Comparison of ENCODE assay signal across 26 mouse cellular contexts in the genomic region with DNA sequence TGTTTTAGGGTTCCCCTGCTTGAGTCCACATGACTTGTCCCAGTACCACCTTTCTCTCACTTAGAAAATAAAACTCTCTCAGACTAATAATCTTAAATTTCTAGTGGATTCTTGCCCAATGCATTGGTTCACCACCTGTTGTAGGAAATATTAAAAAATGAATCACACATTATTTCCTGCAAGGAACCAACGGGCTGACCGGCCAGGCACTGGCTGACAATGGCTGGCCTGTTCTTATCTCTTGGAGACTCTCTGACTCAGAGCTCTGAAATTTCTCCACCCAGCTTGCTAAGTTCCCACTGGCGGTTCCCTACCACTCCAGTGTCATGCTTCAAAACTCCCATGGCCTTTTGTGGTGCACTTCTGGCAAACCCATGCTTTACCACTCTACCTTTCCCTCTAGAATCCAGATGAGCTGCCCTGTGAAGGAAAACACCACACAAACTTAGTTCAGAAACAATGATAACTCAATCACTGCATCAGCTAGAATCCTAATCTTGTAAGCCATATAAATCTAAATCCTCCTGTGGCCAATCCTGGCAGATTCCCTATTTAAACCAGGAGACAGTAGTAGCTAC.
A peak's percentile ranks its signal among the peaks of the same experiment; 100 is the strongest.
DNase-seq lines count a peak whose midpoint lies in the region; ATAC-seq and TF ChIP-seq lines count a peak whose summit lies in the region.
"Had no signal": no experiment of that assay in that cellular context is flagged by ENCODE, and none has a peak within 500 bp of the region (broad histone marks: within the 10 kb centered on the region; RNA-seq: fewer than 3 reads in every experiment).

No protein-coding gene starts in this region.

- H3K36me3 ChIP-seq in C2C12 (ENCODE audit: control insufficient read depth, insufficient read depth) = no peaks in the 10 kb centered on the region
- no peaks in the 10 kb centered on the region for H3K36me3 ChIP-seq in stomach, embryonic 16.5 days (ENCODE audit: control insufficient read depth, insufficient read depth, low read length)
- no peaks in the 10 kb centered on the region for H3K36me3 ChIP-seq in heart, adult 2 months (ENCODE audit: control insufficient read depth, insufficient read depth, low read length)
- H3K36me3 ChIP-seq: embryonic facial prominence, embryonic 10.5 days; embryonic facial prominence, embryonic 13.5 days; forebrain, embryonic 12.5 days; hindbrain, embryonic 10.5 days; intestine, embryonic 15.5 days had no signal

- H3K4me3 ChIP-seq in C2C12 (ENCODE audit: insufficient read depth, poor library complexity, severe bottlenecking) = no peak overlapping the region
- H3K4me3 ChIP-seq in embryonic fibroblast, embryonic 13.5 days (ENCODE audit: insufficient read depth, low read length) = no peak overlapping the region
- no peak overlapping the region for H3K4me3 ChIP-seq in stomach, embryonic 16.5 days (replicated peaks; ENCODE audit: low read length)
- no peak overlapping the region for H3K4me3 ChIP-seq in heart, adult 2 months
- H3K4me3 ChIP-seq: embryonic facial prominence, embryonic 10.5 days; embryonic facial prominence, embryonic 13.5 days; forebrain, embryonic 12.5 days; forebrain, embryonic 15.5 days; hindbrain, embryonic 10.5 days; hindbrain, embryonic 13.5 days; intestine, embryonic 15.5 days had no signal

- no peak for TF ChIP-seq POLR2A in embryonic fibroblast, embryonic 13.5 days (IDR thresholded peaks at IDR 0.05; ENCODE audit: low read depth, low read length)
- no peak for TF ChIP-seq POLR2A in heart, adult 2 months (IDR thresholded peaks at IDR 0.05; ENCODE audit: insufficient read depth, low read depth, low read length)

- WGBS in stomach, embryonic 16.5 days = 68% methylated on average over 3 of the region's 3 CpGs
- 23% methylated on average over 3 of the region's 3 CpGs for WGBS in heart, adult 2 months

- no peak overlapping the region for H3K9ac ChIP-seq in stomach, embryonic 16.5 days (ENCODE audit: low read length)
- no peak overlapping the region for H3K9ac ChIP-seq in heart, adult 2 months (ENCODE audit: low read depth, low read length)
- H3K9ac ChIP-seq: embryonic facial prominence, embryonic 13.5 days; forebrain, embryonic 12.5 days; forebrain, embryonic 15.5 days; hindbrain, embryonic 13.5 days; intestine, embryonic 15.5 days had no signal

- H3K27ac ChIP-seq in embryonic fibroblast, embryonic 13.5 days (ENCODE audit: insufficient read depth, low read length) = peak overlapping the region; percentile 34; the same call in 1 of the 2 replicates
- H3K27ac ChIP-seq in stomach, embryonic 16.5 days (ENCODE audit: low read length) = no peak overlapping the region
- no peak overlapping the region for H3K27ac ChIP-seq in heart, adult 2 months
- H3K27ac ChIP-seq: embryonic facial prominence, embryonic 10.5 days; embryonic facial prominence, embryonic 13.5 days; forebrain, embryonic 12.5 days; forebrain, embryonic 15.5 days; hindbrain, embryonic 10.5 days; hindbrain, embryonic 13.5 days; intestine, embryonic 15.5 days had no signal

- H3K4me2 ChIP-seq in stomach, embryonic 16.5 days (ENCODE audit: low read depth, low read length) = no peak overlapping the region
- H3K4me2 ChIP-seq: embryonic facial prominence, embryonic 13.5 days; forebrain, embryonic 12.5 days; forebrain, embryonic 15.5 days; heart, embryonic 11.5 days; hindbrain, embryonic 13.5 days; intestine, embryonic 15.5 days had no signal

- H3K9me3 ChIP-seq in stomach, embryonic 16.5 days (replicated peaks; ENCODE audit: control insufficient read depth, low read length) = no peaks in the 10 kb centered on the region
- H3K9me3 ChIP-seq: embryonic facial prominence, embryonic 10.5 days; embryonic facial prominence, embryonic 13.5 days; forebrain, embryonic 12.5 days; forebrain, embryonic 15.5 days; hindbrain, embryonic 13.5 days; intestine, embryonic 15.5 days had no signal

- no peaks in the 10 kb centered on the region for H3K79me2 ChIP-seq in C2C12 (ENCODE audit: control insufficient read depth, insufficient read depth)
- H3K79me2 ChIP-seq in heart, adult 2 months (replicated peaks; ENCODE audit: control insufficient read depth, insufficient read depth, low read length) = no peaks in the 10 kb centered on the region

- no peak for TF ChIP-seq CTCF in C2C12 (IDR thresholded peaks at IDR 0.05; ENCODE audit: control insufficient read depth, insufficient read depth, insufficient read length)
- TF ChIP-seq CTCF in embryonic fibroblast, embryonic 13.5 days (IDR thresholded peaks at IDR 0.05; ENCODE audit: borderline replicate concordance, insufficient read depth, low read length) = no peak
- no peak for TF ChIP-seq CTCF in heart, adult 2 months (IDR thresholded peaks at IDR 0.05)

- TF ChIP-seq EP300 in heart, adult 2 months (IDR thresholded peaks at IDR 0.05; ENCODE audit: insufficient read depth, low read depth, low read length) = no peak

- no peaks in the 10 kb centered on the region for H3K4me1 ChIP-seq in embryonic fibroblast, embryonic 13.5 days (ENCODE audit: control insufficient read depth, insufficient read depth, low read length)
- no peaks in the 10 kb centered on the region for H3K4me1 ChIP-seq in stomach, embryonic 16.5 days (ENCODE audit: control insufficient read depth, insufficient read depth, low read length)
- H3K4me1 ChIP-seq in heart, adult 2 months (ENCODE audit: control insufficient read depth, insufficient read depth, low read length) = no peaks in the 10 kb centered on the region
- H3K4me1 ChIP-seq: embryonic facial prominence, embryonic 10.5 days; embryonic facial prominence, embryonic 13.5 days; forebrain, embryonic 12.5 days; forebrain, embryonic 15.5 days; hindbrain, embryonic 10.5 days; hindbrain, embryonic 13.5 days; intestine, embryonic 15.5 days had no signal

- H3K27me3 ChIP-seq in C2C12 (ENCODE audit: control insufficient read depth, insufficient read depth, insufficient read length) = no peaks in the 10 kb centered on the region
- no peaks in the 10 kb centered on the region for H3K27me3 ChIP-seq in stomach, embryonic 16.5 days (ENCODE audit: control insufficient read depth, insufficient read depth, low read length)
- no peaks in the 10 kb centered on the region for H3K27me3 ChIP-seq in heart, adult 2 months (ENCODE audit: control insufficient read depth, insufficient read depth, low read length)
- H3K27me3 ChIP-seq: embryonic facial prominence, embryonic 13.5 days; forebrain, embryonic 12.5 days; forebrain, embryonic 15.5 days; hindbrain, embryonic 13.5 days; intestine, embryonic 15.5 days had no signal

- H3K79me3 ChIP-seq in C2C12 (ENCODE audit: low read depth) = no peaks in the 10 kb centered on the region

- DNase-seq in 3T3-L1 (ENCODE audit: low read depth, low spot score) = peak; percentile 97
- no peak for DNase-seq in heart, adult 2 months
- no peak for DNase-seq in gastrocnemius, postnatal 4 days (ENCODE audit: low spot score in 2 of 2)
- DNase-seq in thymus, postnatal 36 days = no peak
- no peak for DNase-seq in thymus, postnatal 4 days
- DNase-seq: adrenal gland, adult 2 months; adrenal gland, postnatal 25 days; cerebellum, adult 11-12 months; cerebellum, adult 8-10 months; cerebellum, postnatal 10 days; cerebellum, postnatal 36 days; embryo, embryonic 11 days; gastrocnemius, postnatal 25 days; heart, postnatal 36 days had no signal

- ATAC-seq in stomach, embryonic 16.5 days (ENCODE audit: insufficient read depth, low FRiP score) = peak; percentile 47; the same call in 1 of the 2 replicates
- ATAC-seq: forebrain, embryonic 15.5 days; hindbrain, embryonic 16.5 days; intestine, embryonic 15.5 days had no signal

- no peak overlapping the region for H3ac ChIP-seq in C2C12 (ENCODE audit: control insufficient read depth, insufficient read length, low read depth)

- intact Hi-C loops in heart, adult 2 months (cut with DNase I) = no loop called here

TF ChIP-seq in C2C12, 6 proteins besides CTCF, POLR2A, EP300 and RAD21:
- TF ChIP-seq MAX (IDR thresholded peaks at IDR 0.05) (peak; percentile 69), MYOD1 (IDR thresholded peaks at IDR 0.05; ENCODE audit: control insufficient read depth, insufficient read length, low read depth) (peak; percentile 83), CEBPB (IDR thresholded peaks at IDR 0.05; ENCODE audit: low read depth) (peak; percentile 91), MYOG (IDR thresholded peaks at IDR 0.05; ENCODE audit: control insufficient read depth, extremely low read depth, insufficient read length) (no peak), USF1 (IDR thresholded peaks at IDR 0.05; ENCODE audit: low read depth) (no peak), FOSL1 (IDR thresholded peaks at IDR 0.05; ENCODE audit: insufficient read depth, low read length, poor library complexity, severe bottlenecking) (peak; percentile 83)
